Mouse (Mus musculus) retina, adult 2 months (tissue): ENCODE data around the gene Ksr2.
A peak's percentile ranks its signal among the peaks of the same experiment; 100 is the strongest.
"Not testable (repeated sequence)": the region's sequence is repeated elsewhere in the genome, so short reads cannot be mapped to it uniquely, and the experiment has no call there.

Source experiments
- DNase-seq: peaks from one replicate; pipeline ENCODE4 v3.0.0-alpha.2; 2012; ENCODE audit warnings: low read depth, low spot score

The Ksr2 gene

GRCm38 (mm10) chr5:117614331-117615024, 200.7 kb downstream of the Ksr2 start:
- DNase-seq = peak; percentile 39

DNA sequence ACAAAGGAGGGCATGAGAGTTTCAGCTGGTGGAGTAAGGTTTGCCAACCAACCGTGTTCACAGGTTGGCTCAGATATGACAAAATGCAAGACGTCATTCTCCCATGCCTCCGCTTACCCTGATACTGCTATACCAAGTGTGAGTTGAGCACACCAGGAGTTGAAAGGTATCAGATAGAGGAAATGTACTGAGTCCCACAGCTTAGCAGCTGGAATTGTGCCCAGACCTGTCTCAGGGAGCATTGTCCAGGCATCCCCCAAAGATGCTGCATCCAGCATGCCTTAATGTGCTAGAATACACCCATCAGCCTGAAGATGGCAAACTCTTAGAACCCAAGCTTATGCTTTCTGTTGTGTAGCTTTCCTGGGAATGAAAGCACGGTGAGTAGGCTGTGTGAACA, 206.5 kb downstream of the Ksr2 start:
- DNase-seq = no peak

DNA sequence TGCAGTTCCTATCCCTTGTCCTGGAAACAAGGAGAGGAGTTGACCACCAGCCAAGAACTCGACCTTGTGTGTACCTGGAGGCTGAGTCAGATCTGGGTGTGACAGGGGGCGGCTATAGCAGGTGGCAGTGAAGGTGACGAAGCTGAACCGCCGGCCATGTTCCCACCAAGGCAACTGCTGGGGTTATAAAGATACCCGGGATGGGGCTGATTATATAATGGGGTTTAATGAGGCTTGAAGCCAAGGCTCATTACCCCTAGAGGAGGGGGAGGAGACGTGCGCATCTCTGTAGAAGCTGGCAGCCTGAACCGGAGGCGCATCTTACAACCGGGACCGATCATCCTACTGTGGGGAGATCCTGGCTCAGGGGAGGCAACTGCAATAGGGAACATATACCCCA, 208.4 kb downstream of the Ksr2 start:
- no peak for DNase-seq

GRCm38 (mm10) chr5:117623206-117623605, 209.4 kb downstream of the Ksr2 start:
- DNase-seq = not testable (repeated sequence)

- no peak for DNase-seq
These were observed 213.1 kb downstream of the Ksr2 start for GRCm38 (mm10) chr5:117626907-117627306.

DNA sequence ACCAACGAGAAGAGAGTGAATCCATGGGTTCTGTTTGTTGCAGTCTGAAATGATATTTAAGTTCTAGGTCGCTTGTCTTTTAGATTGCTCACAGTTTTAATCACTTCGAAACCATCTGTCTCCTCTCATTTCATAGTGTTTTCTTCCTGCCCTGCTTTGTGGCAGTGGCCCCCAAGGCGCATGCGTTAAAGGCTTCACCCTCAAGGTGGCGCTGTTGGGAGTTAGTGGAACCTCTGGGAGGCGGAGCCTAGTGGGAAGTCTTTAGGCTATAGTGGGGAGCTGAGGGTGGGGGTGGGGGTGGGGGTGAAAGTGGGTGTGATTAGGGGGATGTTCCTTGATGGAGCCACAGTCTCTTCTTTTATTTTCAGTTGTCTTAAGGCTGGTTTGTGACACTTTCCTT, 214.6 kb downstream of the Ksr2 start:
- peak; percentile 13 for DNase-seq

DNA sequence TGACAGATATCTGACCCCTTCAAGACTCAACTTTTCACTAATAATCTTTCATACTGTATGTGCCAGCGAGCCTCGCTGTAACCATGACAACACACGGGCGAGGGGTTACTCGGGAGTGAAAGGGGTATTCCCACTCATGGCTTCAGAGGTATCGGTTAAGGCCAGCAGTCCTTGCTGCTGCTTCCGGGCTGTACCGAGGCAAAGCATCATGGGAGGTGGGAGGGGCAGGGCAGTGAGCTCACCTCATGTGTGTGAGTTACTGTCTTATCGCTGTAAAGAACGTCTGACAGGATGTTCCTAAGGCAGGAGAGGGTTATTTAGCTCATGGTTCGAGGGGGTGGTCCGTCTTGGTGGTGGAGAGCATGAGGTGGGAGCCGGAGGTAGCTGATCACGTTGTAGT, 215.8 kb downstream of the Ksr2 start:
- no peak for DNase-seq

DNA sequence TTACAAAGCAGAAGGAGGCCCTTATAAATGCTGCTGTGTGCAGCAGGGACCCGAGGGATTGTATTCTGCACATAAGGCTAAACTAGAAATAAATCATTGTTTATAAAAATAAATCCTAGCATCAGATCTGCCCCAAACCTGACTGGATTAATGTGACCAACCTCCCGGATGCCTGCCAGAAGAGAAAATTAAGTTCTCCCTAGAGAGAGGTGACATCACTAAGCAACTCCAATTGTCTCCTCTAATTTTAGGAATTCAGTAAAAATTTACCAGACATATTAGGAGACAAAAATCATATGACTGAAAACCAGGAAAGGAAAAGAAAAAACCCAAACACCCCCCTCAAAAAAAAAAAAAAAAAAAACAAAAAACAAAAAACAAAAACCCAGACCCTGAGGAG, 221.4 kb downstream of the Ksr2 start:
- no peak for DNase-seq

GRCm38 (mm10) chr5:117635838-117636237, 222.0 kb downstream of the Ksr2 start:
- no peak for DNase-seq

- DNase-seq = no peak
These were observed 227.8 kb downstream of the Ksr2 start for GRCm38 (mm10) chr5:117641585-117641984.

DNA sequence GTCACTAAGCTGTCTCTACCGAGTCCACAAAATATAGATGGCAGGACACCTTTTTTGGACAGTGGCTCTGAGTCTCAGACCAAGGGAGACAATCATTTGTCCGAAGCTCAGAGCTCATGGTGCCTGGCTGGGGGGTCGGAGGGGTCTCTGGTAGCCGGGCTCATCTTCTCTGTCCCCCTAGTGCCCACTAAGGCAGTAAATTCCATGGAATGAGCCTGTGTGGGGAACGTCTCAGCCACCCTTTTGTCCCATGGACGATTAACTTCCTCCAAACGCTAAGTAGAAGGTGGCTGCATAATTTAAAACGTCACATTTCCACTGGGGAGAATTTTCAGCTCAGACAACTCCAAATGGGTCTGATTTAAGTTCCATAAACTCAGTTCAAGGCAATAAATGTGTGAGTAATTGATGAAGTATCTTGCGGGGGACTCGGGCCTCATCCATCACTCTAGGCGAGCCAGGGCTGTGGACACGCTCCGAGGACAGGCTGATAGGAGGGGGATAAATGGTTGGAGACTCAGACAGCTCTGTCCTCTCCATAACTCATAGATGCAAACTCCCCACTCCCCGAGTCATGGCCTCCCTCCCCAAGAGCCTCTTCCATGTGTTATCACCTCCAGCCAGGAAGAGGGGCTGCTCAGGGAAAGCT, 237.6 kb downstream of the Ksr2 start:
- DNase-seq = no peak

GRCm38 (mm10) chr5:117658641-117659040, 244.8 kb downstream of the Ksr2 start:
- DNase-seq = no peak

- DNase-seq = no peak
These were observed 245.8 kb downstream of the Ksr2 start for GRCm38 (mm10) chr5:117659596-117659995.

DNA sequence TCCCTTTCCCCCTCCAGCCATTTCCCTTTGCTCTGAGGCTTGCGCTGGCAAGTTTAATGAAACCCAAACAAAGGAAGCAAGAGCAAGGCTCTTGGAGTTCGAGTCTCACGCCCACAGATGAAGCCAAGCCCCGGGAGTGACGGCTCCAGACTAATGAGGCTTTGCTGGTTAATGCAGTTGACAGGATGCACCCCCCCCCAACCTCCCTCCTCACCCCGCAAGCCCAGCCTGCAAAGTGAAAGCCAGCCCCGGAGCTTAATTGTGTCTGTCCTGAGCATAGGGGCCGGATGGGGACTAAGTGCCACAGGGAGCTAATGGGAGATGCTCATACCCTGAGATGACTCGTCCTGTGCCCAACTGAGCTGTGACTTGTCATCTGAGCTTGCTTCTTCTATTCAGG, 251.4 kb downstream of the Ksr2 start:
- DNase-seq = no peak

- no peak for DNase-seq
These were observed 253.5 kb downstream of the Ksr2 start for GRCm38 (mm10) chr5:117667314-117667713.

DNA sequence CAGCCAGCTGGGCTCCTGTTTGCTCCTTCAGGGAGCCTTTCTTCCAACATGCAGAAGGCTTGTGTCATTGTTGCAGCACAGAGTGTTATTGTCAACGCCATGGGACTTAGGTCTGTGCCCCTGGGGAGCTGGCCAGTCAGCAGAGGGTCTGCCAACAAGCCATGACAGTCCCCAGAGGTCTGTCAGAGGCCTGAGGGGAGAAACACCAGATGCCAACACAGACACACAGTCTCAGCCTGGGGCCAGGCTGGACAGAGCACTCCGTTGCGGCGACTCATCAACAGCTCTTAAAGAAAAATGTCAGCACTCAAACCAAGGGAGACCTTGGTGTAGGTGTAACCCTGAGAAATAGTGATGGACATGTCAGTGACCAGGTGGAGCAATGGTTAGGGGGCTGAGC, 255.5 kb downstream of the Ksr2 start:
- DNase-seq = no peak

DNA sequence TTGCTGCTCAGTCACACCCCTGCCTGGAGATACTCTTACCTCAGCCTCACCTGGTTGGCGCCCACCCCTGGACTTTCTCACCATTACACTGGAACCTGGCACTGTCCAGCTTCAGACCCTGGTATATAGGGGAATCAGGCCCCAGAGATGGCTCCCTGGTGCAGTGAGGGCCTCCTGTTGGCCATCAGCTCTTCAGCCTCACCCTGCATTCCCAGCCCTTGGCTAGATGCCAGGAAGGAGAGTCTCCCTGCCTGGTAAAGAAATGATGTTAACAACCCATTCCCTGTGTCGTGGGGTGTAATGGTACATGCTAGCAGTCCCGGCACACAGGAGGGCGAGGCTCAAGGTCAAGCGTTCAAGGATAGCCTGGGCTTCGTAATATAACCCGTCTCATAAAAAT, 256.0 kb downstream of the Ksr2 start:
- DNase-seq = no peak

DNA sequence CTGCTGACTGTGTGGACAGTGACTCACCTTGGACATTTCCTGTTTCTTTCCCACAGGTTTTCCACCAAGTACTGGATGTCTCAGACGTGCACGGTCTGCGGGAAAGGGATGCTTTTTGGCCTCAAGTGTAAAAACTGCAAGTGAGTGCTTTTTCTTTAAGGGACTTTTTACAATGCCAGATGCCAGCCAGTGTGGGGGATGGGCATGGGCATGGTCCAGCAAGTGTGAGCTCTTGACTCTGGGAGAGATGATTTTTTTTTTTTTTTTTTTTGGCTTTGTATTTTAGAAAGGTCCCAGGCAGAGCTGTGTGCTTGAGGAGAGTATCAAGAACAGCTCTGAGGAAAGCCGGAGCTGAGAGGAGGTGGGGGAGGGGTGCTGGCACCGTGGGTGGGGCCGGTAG, 257.6 kb downstream of the Ksr2 start:
- no peak for DNase-seq

DNA sequence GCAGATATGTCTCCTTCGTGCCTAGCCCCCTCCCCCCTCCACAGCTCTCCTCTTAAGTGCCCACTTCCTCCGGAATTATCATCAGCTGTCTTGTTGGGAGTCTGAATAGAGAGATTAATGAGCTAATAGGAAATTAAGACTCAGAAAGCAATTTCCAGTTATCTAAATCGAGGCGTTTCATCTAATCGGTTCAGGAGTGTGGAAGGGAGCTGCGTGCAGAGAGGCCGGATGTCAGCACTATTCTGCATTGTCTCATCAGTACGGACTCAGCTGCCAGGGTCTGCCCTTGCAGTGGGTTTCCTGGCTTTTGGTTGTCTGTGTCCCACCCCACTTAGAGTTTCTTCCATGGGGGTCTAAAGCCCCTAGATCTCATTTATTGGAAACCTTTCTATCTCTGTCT, 262.0 kb downstream of the Ksr2 start:
- DNase-seq = no peak

DNA sequence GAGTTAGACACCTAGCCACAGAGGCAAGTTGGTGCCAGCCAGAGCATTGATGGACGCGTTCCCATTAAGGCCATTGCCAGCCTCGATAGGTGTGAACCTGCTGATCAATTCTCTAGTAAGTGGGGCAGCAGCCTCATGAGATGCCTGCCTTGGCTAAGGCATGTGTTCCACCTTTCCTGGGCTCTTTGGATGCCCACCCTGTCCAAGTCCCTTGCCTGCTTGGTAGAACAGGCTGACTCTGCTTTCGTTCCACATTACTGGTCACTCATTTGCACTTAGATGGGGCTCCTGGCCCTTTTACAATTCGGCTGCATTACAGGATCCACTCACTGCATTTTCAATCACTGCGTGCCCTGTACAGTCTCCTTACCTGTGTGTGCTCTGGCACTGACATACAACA, 263.4 kb downstream of the Ksr2 start:
- DNase-seq = no peak

DNA sequence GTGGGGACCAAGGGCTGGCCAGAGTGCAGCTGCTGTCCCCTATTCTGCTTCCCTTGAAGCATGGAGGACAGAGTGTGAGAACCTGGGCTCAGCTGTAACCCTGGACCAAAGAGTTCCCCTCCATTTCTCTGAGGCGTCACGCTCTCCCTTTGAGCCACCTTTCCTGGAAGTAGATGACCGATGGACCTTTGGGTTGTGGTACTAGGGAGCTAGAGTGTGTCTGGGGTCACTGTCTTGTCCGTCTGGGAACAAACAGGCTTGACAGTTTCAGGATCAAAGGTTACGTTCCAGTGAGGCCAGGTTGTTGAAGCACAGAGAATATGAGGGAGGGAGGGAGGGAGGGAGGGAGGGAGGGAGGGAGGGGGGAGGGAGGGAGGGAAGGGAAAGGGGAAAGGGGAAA, 264.6 kb downstream of the Ksr2 start:
- DNase-seq = no peak

DNA sequence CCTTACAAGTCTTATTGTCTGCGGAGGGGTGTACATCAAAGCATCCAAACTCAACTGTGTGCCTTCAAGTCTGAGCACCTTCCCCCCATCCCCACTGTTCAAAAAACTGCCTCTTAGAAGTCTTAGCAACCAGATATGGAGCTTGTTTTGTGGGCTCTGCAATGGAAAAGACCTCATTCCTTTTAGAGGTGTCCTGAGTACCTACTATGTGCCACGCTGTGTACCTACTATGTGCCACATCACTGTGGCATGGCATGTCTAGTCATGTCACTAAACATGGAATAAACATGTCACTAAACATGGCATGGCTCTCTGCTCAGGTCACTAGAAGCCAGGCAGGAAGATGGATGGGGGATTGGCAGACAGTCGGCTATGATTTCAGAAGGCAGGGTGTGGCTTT, 268.4 kb downstream of the Ksr2 start:
- no peak for DNase-seq

DNA sequence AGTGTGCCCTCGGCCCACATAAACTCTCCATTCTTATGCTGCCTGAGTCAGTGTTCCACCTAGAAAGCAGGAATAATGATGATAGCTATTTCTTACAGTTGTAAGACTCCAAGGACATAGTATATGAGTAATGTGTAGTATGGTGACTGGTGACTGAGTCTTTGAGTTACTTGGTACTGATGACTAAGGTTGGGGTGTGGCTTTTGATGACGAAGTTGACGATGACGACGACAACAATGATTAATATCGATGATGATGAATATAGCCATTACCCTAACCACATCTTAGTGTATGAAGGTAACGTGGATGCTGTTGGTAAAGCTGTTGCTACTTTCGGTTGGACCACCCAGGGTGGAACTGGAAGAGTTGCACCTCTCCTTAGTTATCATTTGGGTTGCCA, 270.7 kb downstream of the Ksr2 start:
- no peak for DNase-seq
